Mouse (Mus musculus) stomach, embryonic 15.5 days (tissue): ENCODE results near the gene Mrps14. TPM values are rescaled to one million over a fixed set of nuclear protein-coding genes. Genes with fewer than 3 reads are reported as not detected.

ENCODE experiments used
- polyA plus RNA-seq: library from polyadenylated mRNA; unstranded; fragments of >200 nt; fragmentation: Nextera tagmentation; extraction: Ambion mirVana; gene quantifications from 2 replicates; pipeline ENCODE4 v1.2.1, GENCODE M21; 2015

The Mrps14 gene
- polyA plus RNA-seq, 1 experiment from 2014 or later = 296 TPM

Other genes with a start within 250 kb of the Mrps14 start
- 18.1 and 20.8 TPM in 2 replicates for gene 4930523C07Rik, start 150.8 kb upstream of the Mrps14 start, polyA plus RNA-seq
- gene Tnn, start 41.6 kb upstream of the Mrps14 start, polyA plus RNA-seq = 11.3 and 11.6 TPM in 2 replicates
- gene Cacybp, start 17.7 kb downstream of the Mrps14 start, polyA plus RNA-seq = 196 and 234 TPM in 2 replicates